Mouse (Mus musculus) embryo, embryonic 11.5 days (tissue): Measurements from ENCODE around the gene Zfp287.
"Not testable (repeated sequence)": the region's sequence is repeated elsewhere in the genome, so short reads cannot be mapped to it uniquely, and the experiment has no call there.

Experiments
- DNase-seq: peaks from one replicate; pipeline ENCODE4 v3.0.0-alpha.2; 2012; ENCODE audit warnings: low read depth, low spot score

The Zfp287 gene

DNA sequence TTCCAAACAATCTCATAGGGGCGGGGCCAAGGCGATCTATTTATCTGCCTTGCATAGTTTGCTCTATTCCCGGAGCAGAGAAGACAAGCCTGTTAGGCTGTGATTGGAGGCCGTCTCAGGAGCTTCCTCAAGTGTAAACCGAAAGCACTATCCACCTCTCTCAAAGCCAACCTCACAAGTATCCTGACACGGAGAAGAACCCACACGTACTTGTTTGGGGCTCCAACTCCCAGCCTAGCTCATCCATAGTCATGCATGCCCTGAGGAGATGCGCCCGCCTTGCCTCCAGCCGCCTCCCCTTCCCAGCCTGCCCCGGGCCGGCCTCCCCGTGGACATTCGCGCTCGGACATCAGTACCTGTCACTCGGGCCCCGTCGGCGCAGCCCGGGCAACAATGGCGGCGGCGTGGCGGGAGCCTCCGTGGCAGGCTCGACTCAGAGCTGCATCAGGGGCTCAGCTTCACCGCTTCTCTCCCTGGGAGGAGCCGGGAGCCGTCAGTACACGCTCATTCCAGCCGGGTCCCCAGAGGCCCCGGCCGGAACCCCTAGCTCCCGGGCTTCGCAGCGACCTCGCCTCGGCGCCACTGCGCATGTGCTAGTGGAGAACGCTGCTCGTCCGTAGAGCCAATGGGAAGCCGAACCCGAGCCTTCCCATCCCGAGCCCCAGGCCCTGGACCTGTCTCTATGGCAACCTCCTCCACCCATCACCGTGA lies at the start of gene Zfp287:
Zfp287 (minus strand) TSS at position 595 of the 711 bp plus-strand sequence.
- peak; percentile 86 for DNase-seq

DNA sequence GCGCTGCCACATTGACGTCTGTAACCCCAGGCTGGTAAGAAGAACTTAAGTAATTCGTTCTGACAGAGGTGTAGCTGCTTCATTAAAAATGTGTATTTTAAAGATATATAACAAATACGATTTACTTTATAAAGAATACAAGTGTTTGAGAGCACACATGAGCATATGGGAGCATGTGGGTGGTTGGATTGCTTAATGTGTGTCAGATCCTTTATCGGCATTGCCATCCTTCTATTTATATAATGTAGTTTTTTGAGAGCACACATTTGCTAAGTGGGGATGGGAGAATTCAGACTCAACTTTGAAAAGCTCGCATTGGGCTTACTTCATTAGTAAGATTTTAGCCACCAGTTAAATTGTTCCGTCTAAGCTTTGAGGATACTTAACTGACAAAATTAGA lies 44.8 kb upstream of the Zfp287 start:
- no peak for DNase-seq

DNA sequence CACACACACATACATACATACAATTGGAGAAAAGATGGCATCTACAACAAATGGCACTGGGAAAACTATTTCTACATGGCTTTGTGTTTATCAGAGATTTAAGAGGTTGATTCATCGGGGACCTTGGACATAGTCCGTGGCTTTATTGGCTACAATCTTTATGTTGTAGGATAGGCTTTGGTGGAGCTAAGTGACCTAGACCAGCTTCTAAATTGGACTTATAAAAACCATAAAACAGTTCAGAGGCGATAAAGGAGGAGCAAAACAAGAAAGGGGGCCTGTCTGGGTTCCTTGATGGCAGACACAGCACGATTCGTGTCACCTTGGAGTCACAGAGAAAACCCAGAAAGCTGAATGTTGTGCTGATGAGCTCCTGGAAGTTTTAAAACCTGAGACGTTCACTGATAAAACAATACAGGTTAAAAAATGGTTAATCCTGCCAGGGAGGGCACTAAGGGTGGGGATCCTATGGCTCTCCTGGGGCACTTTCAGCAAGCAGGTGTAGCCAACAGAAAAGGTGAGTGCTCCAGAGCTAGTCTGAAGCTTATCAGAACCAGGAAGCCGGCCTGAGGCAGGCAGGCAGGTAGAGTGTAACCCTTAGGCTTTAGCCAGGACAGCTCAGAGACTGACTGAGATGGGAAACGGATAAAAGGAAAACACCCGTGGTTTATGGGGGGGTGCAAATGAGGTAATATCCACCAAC lies 29.2 kb upstream of the Zfp287 start:
- no peak for DNase-seq

DNA sequence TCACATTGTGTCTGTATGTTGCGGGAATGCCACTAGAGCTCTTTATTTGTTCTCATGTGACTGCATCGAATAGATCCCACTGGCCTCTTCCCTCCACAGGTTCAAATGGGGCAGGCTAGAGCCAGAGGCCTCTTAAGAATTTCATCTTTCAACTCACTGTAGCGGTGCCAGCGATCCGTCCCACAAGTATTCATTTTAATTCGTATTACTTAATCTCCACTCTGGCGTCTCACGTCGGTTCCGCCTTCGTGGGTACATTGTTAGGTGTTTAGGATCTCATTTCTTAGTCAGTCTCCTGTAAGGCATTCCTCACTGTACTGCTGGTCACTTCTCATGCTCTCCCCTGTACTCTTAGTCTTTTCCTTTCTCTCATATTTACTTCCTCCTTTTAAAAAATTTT lies 26.8 kb upstream of the Zfp287 start:
- DNase-seq, result no peak

DNA sequence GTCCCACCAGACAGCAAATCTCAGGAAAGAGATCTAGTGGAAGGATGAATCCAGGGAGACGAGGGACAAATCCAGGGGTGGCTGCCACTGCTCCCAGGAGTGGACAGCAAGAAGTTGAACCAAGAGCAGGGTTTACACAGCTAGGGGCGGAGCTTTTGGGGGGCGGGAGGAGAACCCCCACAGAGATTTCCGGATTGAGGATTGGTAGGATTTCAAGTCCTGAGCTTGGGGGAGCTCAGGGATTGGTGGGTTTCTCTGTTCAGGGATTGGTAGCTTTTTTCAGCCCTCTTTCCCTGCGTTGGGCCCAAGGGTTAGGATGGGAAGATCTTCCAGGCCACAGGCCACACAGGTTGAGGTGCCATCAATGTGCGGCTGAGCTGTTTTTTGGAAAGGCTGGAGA lies 26.2 kb upstream of the Zfp287 start:
- no peak for DNase-seq

DNA sequence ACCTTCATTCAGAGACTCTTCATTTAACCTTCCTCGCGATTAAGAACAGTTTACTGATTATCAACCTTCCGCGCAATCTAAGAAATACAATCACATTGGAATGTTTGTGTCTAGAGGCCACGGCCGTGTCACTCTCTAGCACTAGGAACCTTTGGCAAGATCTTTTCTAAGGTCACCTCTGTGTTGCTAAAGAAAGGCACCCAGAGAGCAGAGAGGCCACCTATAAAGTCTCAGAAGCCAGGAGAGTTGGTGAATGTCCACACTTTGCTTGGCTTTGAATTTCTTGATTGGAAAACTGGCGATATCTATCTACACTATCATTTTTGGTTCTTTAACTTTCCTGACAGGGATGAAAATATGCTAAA lies 25.4 kb upstream of the Zfp287 start:
- no peak for DNase-seq

DNA sequence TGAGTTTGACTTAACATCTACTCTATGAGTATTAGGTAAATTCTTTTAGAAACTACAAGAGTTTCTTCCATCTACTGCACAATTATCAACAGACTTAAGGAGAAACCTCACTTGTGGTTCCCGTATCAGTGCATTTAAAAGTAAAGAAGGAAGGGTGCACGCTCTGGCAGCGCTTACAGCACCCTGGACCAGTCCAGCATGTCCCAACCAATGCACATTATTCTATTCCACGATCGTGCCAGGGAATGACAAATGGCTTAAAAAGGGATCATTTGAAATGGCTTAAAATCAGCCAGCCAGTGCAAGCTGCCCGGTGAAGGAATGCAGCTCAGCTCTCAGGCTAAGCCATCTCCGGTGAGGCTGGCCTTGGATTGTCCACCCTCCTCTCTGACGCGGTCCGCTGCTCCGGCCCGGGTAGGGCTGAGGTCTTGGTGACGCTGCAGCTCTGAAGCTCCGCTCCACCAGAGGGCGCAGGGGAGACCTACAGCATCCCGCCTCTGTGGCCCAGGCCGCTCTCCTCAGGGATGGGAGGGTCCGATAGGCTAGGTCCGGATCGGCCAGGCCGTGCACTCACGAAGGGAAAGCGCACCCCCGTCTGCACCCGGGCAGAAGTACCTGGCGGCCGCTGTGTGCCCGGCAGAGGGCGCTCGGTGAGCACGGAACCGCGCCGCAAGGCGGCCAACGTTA lies 24.9 kb upstream of the Zfp287 start:
- peak; percentile 93 for DNase-seq

DNA sequence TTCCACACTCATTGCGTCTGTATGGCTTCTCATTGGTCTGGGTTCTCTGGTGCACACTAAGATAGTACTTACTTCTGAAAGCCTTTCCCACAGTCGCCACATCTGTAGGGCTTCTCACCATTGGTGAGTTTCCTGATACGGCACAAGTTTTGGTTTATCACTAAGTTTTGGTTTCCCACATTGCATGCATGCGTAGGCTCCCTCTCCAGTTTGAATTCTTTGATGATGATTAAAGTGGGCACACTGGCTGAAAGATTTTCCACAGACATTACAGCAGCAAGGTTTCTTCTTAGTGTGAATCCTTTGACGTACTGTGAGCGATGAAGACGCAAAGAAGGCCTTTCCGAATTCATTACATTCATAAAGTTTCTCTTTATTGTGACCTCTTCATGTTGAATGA lies 21.1 kb upstream of the Zfp287 start, which contains the start of gene Gm10428:
Gm10428 (plus strand) TSS at position 321 of the 400 bp plus-strand sequence.
- no peak for DNase-seq

DNA sequence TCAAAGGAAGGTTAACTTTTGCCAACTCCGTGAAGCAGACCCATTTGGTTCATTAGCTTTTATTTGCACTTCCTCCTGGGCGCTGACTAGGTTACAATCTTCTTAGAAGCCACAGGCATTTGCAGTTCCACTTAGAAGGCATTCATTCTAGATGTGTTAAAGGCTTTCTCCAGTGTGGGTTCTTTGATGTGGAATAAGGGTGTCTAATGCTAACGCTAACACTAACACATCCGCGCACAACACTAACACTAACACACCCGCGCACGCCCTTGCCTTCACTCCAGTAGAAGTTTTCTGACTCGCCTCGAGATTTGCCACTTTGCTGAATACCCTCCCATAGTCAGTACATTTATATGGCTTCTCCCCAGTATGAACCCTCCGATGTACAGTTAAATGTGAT lies 20.5 kb upstream of the Zfp287 start:
- DNase-seq, result no peak

DNA sequence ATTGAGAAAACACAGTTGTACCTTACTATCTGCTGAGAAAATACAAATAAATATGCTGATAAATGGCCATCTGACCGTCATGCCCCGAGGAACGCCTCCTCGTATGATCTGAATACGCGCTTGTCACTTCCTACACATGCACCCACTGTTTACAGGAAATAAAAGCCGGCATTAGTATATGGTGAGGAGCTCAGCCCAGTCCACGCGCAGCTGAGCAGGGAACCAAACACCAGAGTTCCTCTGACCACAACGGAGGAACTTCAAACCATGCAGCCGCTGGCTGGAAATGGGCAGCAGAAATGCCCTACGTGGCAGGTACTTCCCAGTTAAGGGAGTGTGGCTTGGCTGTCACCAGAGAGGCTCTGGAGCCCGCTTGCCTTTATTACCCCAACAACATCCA lies 17.7 kb upstream of the Zfp287 start:
- DNase-seq, result not testable (repeated sequence)

DNA sequence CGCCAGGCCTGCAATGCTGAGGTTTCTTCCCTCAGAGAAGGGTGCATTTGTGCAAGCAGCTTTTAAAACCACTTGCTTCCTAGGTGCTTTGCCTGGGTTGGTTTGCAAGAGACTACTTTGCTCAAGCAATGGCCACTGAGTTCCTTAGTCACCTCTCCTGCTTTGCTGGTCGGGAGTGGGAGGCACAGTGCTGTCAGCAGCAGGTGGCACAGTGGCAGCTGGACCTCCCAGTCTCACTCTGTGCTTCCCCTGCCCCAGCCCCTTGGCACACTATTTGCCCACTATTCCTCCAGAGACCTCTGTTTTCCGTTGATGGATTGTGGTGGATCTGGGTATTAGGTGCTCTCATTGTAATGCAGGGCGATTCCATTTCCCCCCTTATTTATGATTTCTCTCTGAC lies 16.4 kb upstream of the Zfp287 start:
- DNase-seq, result no peak

DNA sequence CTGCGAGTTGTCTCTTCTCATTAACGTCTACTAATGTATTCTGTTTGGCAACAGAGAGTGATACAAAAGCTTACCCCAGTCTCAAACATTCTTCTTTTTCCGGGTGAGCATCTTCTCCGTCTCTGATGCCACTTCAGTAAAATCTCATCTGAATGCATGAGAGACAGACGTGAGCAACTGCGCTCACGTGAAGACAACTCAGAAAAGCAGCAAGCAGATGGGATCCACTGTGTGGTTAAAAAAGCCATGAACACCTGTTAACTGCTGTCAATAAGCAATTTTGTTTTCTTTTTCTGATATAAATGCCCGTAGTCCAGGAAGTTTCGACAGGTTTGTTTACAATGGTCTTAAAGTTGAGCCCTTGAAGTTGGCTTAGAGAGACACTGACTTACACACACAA lies 15.5 kb upstream of the Zfp287 start:
- no peak for DNase-seq

DNA sequence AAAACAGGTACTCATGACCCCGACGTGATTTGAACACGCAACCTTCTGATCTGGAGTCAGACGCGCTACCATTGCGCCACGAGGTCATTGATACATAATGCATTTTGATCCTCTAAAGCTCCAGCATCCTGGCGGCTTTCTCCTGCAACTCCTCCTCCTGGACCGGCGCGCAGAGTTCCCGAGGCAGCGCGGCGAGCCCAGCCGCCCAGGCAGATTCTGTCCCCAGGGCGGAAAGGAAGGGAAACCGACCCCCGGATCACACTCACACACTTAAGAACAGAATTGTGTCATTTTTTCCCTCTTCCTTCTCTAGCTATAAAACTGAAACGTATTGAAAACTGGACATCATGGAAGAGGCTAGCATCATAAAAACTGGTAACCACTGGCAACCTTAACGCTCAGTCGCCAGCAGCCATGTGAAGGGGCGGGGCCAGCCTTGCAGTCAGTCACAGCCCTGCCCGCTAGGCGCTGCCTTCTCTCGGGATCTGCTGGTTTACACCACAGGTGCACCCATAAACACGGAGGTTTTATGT lies 14.4 kb upstream of the Zfp287 start:
- DNase-seq, result peak; percentile 52

DNA sequence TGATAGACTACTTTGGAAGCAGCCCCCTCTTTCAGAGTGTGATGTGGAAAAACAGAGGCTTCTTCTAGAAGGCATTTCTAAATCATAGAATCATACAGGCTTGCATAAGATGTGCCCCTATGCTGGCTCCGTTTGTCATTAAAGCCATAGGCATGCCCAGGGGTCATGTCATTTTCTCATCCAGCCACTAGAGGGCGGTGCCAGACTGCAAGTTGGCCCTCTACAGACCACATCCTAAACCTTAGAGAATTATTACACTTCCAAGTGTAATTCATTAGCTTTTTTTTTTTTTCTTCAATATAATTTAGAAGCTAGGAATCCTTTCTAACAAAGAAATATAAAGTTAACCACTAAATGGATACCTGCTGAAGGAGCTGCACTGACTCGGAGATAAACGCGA lies 12.4 kb upstream of the Zfp287 start:
- peak; percentile 56 for DNase-seq

DNA sequence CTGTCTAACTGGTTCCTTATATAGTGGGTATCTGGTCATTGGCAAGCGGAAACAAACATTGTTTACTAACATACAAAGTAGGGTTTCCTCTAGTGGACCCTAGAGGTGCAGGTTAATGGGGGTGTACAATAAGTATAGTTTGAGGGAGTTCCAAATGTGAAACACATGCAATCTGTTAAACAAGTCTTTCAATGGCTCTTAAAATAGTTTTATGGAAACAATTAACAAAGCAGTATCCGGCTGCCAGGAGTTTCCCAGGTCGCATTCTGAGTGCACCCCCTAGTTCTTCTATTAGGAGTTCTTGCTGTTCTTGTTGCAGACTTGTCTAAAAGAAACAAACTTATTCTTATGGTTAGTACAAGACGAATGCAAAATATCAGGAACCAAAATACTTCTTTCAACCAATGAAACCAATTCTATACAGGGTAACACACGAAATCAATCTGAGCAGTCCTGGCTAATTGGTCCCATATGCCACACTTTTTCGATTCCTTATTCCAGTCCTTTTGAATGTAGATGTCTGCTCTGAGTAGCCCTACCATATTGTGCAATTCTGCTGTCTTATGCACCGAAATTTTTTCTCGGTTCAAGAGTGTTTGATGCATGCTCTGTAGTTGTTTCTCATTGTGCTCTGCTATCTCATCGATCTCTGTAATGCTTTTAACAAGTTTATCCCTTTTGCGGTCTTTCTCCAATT lies 10.7 kb upstream of the Zfp287 start:
- no peak for DNase-seq

DNA sequence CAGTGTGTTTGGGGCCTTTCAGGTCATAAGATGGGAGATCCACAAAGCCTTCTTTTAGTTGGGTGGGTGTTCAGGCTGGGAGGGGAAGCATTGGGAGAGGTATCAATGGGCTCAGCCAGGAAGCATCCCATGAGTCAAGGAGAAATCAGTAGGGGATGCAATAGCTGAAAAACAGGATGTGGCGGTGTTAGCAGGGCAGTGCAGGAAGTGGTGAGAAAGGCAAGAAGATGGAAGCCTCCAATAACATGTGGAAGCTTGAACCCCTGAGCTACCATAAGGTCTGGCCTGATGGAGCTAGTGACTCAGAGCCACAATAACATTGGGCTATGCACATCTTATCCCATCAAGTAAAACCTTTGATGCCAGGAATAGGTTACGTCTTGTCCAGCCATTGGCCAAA lies 9.5 kb upstream of the Zfp287 start:
- DNase-seq, result no peak

DNA sequence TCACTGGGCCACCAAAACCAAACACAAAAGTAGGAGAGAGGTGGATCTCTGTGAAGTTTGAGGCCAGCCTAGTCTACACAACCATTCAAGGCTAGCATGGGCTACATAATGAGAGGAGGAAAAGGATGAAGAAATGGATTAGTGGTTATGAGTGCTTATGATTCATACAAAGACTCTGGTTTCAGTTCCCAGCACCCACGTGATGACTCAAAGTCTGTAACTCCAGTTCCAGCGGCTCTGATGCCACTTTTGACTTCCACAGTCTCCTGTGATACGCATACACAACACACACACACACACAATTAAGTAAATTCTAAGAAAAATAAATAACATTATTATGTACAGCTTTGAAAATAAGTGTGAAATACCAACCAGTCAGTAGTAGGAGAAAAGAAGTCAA lies 960 bp upstream of the Zfp287 start:
- no peak for DNase-seq

DNA sequence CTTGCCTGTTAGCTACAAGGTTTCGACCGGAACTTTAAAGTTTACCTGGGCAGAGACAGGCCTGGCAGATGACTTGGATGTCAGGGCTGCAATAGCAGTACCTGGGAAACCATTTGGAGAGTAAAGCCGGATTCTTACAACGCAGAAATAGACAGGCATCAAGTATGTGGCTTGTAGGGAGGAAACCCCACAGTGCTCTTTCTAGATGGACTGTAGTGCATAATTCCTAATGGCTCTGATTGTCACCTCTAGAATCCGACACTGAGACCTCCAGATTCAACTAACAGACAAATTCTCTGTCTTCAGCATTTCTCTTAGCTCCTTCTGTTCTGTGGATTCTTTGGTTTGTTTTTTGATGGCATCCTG lies 300 bp upstream of the Zfp287 start:
- no peak for DNase-seq

DNA sequence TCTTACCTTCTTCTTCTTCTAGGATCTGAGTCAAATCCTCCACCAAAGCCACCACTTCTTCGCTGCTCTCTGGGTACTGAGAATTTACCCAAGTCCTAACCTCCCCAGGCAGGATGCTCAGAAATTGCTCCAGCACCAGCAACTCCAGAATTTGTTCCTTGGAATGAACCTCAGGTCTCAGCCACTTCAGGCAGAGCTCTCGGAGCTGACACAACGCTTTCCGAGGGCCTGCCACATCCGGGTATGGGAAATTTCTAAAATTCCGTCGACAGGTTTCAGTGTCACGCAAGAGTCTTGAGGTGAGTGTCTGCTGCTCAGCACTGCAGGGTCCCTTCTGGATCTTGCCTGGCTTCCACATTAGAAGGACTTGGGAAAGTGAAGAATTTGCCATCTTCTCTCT lies 3.4 kb downstream of the Zfp287 start:
- DNase-seq, result no peak

DNA sequence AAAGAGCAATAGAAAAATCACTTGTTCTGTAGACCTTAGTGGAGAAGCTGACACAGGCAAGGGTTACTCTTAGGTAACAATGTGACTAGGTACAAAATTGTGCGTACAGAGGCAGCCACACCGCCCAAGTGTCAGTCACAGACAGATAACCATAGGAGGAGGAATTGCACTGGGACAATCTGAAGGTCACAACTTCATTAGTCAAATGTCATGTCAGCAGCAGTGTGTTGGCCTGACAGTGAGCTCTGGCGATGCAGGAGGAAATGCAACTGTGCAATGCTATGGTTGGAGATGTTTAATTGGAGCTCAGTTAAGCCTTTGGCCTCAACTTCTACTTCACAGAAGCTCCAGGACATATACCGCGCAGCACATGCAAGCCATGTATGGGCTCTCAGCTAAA lies 21.0 kb downstream of the Zfp287 start:
- no peak for DNase-seq

DNA sequence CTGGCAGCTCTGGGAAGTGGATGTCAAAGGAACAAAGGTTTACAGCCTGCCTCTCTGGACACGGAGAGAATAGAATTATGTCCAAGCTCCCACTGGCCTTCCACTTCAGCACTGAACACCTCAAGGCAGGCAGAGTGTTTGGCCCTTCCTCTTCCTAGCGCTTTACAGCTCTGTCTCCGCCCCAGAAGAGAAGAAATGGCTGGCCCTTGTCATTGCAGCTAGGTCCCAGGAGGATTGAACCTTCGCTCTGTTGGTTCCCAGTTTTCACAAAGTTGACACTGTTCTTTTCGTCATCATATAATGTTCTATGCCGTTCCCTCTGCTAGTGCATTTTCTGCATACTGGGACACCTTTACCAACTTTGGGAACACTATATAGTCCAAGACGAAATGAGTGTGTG lies 23.5 kb downstream of the Zfp287 start:
- DNase-seq, result no peak

DNA sequence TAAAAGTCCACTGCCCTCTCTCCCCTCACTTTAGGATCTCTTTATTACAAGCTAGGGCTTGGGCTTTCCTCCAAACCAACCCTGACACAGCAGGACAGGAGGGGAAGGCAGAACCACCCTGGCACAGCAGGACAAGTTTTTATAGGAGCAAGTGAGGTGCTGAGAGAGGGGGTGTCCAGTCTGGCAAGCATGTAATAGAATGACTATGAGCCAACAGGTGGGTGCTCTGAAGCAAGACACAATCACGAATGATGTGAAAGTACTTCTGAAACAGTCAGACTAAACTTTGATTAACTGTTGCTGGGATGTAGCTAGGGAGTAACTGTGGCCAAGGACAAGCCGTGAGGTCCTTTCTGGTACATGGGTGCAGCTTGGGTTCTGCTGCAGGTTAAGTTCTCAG lies 25.6 kb downstream of the Zfp287 start:
- no peak for DNase-seq
